Mouse (Mus musculus) bone marrow macrophage, adult 2 months (primary cell): ENCODE results near the gene Lhfpl4.

Experiments
- CTCF ChIP-seq: IDR thresholded peaks from 2 replicates; pipeline ENCODE4 v1.5.1; 2012; ENCODE audit warnings: low read depth, mild to moderate bottlenecking, low read length, moderate library complexity
- POLR2A ChIP-seq: IDR thresholded peaks from 2 replicates; pipeline ENCODE4 v1.6.1; 2012; ENCODE audit warnings: mild to moderate bottlenecking, low read depth, low read length, borderline replicate concordance

DNA sequence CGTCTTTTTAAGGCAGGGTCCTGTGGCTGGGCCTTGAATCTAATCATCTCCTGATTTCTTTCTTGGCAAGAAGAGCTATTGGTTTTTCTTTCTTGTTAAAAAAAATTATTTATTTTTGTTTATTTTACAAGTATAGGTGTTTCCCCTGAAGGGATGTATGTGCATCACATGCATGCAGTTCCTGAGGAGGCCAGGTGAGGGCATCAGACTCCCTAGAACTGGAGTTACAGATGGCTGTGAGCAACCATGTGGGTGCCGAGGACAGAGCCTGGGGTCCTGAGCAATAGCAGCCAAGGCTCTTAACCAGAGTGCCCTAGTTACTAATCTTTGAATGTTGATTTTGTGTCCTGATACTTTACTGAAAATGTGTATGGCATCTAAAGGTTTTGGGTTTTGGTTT, 21.1 kb upstream of the Lhfpl4 start:
- TF ChIP-seq CTCF (no peak), POLR2A (no peak)
